Mouse (Mus musculus): ENCODE data around the gene Ctnnd2. TPM values are rescaled to one million over a fixed set of nuclear protein-coding genes. Genes with fewer than 3 reads are reported as not detected.

Gene Ctnnd2
- polyA plus RNA-seq, 1 experiment = 0.81 TPM

DNA sequence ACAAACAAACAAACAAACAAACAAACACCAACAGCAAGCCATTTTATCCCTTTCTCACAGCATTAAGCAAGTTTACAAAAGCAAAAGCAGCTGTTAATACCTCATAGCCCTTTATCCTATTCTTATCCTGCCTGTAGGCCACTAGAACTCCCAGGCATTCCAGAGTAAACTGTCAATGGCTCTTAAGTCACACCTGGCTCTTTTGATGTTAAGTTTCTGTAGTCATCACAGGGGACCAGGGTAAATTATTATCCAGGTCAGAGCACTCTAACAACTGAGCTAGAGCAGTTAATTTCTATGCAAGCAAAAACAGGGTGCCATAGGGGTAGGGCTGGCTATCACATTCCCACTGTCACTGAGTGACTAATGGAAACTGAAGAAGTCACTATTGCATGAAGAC, 214.1 kb downstream of the Ctnnd2 start:
- no peak for DNase-seq (ENCODE audit: low read depth)

- DNase-seq (ENCODE audit: low read depth) = no peak
Observed at GRCm38 (mm10) chr15:30387244-30387643, 214.9 kb downstream of the Ctnnd2 start.

DNA sequence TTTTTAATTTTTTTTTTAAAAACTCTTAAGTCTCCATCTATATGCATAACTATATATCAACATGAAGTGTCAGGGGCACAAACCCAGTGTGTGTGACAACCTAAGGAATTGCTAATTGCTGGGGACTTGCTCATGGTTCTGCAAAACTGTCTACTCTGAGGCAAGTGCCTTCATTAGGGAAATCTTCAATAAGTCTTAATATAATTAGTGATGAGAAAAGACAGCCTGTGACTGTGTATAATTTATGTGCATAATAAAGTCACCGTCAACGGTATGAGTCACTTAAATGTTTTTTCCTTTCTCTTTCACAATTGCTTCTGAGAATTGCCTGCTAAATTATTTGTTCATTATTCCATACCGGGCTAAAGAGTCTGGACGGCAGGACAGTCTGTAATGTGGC, 228.7 kb downstream of the Ctnnd2 start:
- DNase-seq (ENCODE audit: low read depth) = no peak

DNA sequence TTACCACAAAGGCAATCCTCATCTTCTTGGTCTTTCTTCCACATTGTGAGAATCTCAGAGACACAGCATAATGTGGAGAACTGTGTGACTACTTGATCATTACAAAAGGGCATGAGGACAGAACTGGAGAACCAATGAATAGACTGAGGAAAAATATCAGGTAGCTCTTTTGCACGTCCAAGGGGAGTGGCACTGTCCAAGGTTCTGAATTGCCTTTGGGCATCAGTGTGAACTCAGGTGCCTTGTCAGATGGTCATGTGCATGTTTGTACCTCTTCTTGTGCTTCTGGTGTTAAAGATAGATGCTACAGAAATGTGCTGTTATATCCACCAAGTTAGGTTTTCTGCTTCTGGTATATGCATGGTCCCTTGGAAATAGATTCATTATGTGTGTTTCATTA, 233.9 kb downstream of the Ctnnd2 start:
- no peak for DNase-seq (ENCODE audit: low read depth)

DNA sequence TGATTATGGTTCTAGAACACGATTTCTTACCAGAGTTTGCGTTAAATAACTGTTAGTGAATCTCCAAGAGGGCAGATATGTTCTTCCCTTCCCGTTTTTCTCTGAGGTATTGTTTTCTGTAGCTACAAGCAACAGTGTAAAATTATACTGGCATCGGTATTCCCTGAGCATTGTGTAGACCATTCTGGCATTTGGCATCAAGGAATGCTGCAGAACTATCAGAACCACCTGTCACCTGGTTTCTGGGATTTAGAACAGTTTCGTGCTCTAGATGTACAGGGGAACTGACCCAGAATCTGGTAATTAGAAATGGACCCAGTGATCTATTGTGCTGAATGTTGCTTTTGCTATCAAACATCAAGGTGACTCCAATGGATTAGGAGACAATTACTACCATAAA, 250.8 kb downstream of the Ctnnd2 start:
- no peak for DNase-seq (ENCODE audit: low read depth)

GRCm38 (mm10) chr15:30424290-30424689, 251.9 kb downstream of the Ctnnd2 start:
- DNase-seq (ENCODE audit: low read depth) = no peak

DNA sequence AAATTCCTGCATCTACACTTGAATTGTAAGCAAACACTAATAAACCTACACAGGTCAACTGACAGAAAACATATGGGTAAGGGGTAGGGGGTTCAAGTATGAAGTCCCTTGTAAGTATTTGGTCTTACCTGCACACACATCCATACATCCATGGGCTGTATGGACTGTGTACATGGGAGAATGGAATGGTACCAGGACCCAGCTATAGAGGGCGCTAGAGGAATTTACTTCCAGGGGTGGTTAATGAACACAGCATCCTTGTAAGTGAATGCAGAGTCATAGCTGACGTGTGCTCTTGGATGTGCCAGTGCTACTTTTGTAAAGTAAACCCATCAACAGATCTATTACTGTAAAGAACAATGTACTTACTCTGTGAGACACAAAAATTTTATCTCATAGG, 254.9 kb downstream of the Ctnnd2 start:
- DNase-seq (ENCODE audit: low read depth) = no peak

DNA sequence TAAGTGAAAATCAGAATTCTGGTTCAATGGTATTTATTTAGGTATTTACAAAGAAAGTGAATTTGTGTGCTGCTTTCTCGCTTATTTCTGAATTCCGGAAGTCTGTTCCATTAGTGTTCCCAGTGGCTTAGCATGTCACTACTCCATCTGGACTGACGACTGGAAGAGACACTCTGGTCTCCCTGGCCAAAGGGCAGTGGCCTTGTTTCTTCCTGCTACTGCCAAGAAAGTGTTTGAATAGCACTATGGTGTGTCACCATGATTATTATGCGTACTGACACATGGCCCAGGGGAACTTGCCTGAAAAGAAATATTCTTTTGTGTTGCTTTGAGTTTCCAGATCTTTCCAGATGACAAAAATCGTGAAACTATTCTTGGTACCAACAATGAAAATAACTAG, 266.7 kb downstream of the Ctnnd2 start:
- no peak for DNase-seq (ENCODE audit: low read depth)

DNA sequence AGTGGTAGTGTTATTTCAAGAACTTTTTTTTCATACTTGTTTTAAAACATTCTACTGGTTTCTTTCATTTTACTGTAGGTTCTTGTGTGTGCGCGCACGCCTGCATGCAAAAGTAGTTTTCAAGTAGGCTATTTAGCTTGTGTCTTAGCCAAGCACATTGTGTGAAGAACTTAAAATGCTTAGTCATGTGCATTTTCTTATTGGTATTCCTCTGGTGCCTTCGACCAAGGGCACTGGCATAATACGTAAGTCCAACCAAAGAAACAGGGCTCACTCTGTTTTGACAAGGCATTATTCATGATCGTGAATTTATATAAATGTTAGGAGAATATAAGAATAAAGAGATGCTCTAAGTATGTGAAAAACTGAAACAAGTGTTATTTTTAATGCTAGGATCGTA, 278.4 kb downstream of the Ctnnd2 start:
- no peak for DNase-seq (ENCODE audit: low read depth)

DNA sequence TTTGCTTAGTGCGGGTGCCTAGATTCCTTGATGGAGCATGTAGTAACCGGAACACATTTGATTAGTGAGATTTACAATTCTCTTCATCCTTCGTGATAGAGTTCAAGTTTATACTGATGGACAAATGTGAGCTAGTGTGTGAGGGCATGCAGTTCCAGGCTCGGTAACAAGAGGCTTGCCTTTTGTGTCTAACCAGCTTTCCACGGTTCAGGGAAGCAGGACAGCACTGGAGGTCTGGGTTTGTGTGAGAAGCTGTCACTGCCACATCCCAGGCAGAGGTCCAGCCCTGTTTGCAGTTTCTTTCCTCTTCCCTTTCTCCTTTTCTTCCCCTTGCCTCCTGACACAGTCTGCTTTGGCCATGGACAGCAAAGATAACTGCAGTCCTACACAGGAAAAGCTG, 279.5 kb downstream of the Ctnnd2 start:
- no peak for DNase-seq (ENCODE audit: low read depth)

GRCm38 (mm10) chr15:30457541-30458250, 285.3 kb downstream of the Ctnnd2 start:
- DNase-seq (ENCODE audit: low read depth) = no peak

- DNase-seq (ENCODE audit: low read depth) = no peak
Observed at GRCm38 (mm10) chr15:30458671-30459070, 286.3 kb downstream of the Ctnnd2 start.

GRCm38 (mm10) chr15:30460341-30461125, 288.1 kb downstream of the Ctnnd2 start:
- no peak for DNase-seq (ENCODE audit: low read depth)

GRCm38 (mm10) chr15:30462804-30463423, 290.5 kb downstream of the Ctnnd2 start:
- no peak for DNase-seq (ENCODE audit: low read depth)

DNA sequence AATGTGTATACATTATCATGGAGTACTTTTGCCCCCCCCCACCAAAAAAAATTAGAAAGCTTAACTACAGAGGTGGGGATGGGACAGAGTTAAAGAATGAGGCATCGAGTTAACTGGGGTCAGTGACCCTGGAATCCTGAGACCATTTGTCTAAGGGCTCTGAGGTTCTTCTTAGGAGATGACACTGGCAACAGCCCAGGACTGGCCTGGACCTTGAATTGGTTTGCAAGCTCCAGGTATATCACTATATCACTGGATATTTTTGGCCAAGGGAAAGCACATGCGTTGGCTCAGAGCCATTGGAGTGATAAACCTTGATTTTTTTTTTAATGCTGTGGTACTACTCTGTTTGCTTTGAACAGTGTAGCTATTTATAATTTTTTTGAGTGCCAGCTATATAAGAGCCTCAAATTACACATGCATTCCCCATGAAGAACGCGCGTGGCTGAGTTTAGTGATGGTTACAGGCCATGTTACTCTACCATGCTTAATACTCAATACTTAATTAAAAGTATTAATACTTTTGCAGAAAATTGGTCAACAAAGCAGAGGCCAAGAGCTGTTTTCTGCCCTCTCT, 291.2 kb downstream of the Ctnnd2 start:
- no peak for DNase-seq (ENCODE audit: low read depth)

DNA sequence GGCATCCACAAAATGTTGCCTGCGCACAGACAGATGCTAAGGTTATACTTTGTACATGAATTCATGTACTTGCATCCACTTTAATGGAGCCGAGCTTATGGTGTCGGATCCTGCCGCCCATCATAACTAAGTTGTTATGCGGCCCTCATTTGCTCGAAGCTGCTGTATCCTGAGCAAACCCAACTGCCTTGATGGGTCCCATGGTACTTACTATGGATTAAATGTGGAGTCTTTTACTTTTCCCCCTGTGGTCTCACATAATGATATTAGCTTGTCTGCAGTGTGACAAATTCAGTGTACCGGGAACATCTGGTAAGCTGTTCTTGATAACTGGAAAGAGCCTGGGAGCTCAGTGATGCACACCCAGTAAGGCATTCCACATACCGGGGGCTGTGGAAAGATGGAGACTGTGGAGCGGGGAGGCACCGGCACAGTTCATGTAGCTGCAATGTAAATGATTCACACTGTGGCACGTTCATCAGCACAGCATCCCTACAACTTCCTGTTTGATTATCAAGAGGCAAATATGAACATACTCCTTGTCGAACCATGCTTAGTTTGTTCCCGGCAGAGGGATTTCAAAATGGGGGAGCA, 294.7 kb downstream of the Ctnnd2 start:
- no peak for DNase-seq (ENCODE audit: low read depth)

DNA sequence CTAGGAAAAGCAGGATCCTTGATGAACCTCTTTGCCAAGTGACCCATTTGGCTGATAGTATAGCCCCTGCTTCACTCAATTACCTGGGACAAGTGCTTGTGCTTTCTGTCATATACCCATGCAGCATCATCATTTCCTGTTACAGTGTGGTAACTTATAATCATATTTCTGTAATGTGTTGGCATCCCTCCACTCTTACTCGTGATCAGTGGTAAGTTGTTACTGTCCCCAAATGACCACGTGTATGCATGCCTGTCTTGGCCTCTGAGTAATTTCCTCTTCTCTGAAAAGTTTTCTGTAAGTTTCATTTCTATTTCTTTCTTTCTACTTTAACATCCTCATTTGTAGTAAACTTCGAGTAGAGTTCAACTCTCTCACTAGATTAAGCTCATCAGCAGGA, 296.4 kb downstream of the Ctnnd2 start:
- no peak for DNase-seq (ENCODE audit: low read depth)

DNA sequence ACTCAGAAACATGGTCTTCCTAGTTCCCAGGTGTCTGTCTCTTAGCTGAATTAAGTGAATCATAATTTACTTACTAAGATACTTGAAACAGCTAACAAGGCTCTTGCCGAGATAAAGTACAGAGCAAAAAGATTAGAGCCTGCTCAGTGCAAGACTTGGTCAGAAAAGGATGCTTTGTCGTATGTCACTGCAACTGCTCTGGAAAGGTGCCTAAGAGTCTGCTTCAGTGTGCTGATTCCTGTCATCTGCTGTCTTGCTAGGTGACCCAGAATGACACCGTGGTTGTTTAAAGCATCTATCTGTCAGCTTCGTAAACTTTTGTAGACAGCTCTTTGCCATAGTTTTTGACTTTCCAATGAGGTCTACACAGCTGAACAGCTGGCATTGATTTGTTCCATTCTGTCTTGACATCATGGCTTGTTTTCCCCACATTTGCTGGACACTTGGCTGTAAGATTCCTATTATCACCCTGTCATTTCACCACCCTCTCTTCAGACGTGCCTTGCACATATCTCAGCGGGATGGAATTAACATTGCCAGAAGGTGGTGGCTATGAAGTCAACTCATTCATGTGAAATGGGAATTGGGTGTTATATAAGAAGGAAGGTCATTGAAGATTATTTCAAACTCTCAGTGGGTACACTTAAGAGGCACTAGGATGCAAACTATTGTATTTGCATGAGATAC, 299.0 kb downstream of the Ctnnd2 start:
- DNase-seq (ENCODE audit: low read depth) = no peak

DNA sequence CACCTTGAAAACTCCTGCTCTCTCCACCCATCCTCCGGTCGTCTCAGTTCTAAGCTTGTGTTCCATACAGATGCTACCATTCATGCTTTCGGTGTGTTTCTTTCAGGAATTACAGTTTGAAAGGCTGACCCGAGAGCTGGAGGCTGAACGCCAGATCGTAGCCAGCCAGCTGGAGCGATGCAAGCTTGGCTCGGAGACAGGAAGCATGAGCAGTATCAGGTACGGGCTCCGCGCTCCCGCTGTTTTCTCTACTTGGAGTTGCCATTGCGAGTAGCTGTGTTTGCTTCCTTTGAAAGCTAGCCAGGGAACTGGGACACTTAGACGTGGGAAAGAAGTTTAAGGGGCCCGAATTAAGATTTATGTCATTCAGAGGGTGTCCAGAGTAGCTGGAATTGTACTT, 308.3 kb downstream of the Ctnnd2 start:
- no peak for DNase-seq (ENCODE audit: low read depth)

- no peak for DNase-seq (ENCODE audit: low read depth)
Observed at GRCm38 (mm10) chr15:30506476-30506875, 334.1 kb downstream of the Ctnnd2 start.

DNA sequence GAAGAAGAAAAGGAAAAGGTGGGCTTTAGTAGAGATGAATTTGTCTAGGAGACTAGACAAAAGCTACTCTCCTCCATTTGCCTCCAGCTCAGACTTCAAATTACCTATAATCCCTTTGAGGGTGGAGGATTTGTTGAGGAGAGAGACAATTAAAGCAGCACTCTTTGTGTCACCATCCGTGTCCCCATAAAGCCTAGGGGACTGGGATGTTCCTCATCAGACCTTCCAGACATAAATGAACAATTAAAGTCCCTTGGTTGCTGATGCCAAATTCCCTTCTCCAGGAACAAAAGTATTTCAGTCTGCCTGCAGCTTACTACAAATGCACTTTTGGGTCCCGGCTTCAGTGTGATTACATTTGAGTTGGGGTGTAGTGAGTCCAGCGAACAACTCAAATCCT, 340.1 kb downstream of the Ctnnd2 start:
- DNase-seq (ENCODE audit: low read depth) = no peak

DNA sequence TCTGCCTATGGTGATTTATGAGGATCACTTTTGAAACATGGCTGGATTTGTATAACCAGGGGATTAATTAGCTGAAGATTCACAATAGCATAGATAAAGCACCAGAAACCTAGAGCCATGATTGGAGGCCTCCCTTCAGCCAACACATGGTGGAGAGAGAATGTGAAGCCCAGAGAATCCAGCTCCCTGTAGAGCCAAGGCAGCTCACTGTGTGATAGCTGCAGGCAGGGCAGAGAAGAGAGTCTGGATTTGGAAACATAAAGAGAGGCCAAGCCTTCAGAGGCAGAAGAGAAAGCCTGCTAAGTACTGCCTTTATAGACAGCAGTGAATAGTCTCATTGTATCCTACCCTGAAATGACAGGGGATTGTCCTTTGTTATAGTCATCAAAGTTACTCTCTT, 340.7 kb downstream of the Ctnnd2 start:
- no peak for DNase-seq (ENCODE audit: low read depth)
